Mouse (Mus musculus): ENCODE data around the gene Cep78. TPM values are rescaled to one million over a fixed set of nuclear protein-coding genes. Genes with fewer than 3 reads are reported as not detected.

The Cep78 gene
- polyA plus RNA-seq, 1 experiment from 2014 or later = 49.6 TPM

DNA sequence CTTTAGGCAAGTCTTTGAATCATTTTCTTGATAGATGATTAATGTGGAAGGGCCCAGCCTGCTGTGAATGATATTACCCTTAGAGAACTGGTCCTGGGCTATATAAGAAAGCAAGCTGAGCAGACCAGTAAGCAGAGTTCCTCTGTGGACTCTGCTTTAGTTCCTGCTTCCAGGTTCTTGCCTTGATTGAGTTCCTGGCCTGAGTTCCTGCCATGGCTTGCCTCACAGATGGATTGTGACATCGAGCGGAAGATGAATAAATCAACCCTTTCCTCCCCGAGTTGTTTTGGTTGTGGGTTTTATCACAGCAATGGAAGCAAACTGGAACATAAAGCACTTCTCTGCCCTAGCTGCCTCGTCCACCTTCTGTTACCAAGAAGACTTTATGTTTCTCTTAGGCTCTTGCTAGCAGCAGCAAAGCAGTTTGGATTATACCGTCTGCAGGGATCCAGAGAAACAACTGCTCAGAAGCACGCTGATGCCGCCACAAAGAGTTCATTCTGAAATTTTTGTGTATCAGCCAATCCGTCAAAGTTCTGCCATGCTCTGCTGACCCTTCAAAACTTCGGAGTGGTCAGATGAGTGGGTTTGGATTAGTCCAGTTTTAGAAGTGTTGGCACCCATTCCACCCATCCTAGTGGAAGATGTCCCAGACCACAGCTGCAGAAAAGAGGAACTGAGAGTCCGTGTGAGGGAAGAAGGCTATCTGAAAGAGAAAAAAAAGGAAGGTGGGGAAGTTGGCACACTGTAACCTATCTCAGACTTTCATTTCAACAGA, 30.6 kb upstream of the Cep78 start:
- Histone ChIP-seq H3K27ac (ENCODE audit: low read depth, low read length) (no peak overlapping the region), H3K4me1 (ENCODE audit: control insufficient read depth, insufficient read depth, low read length) (no peaks in the 10 kb centered on the region), H3K9ac (ENCODE audit: low read length) (no peak overlapping the region), H3K36me3 (ENCODE audit: control insufficient read depth, insufficient read depth, low read length) (no peaks in the 10 kb centered on the region), H3K4me2 (no peak overlapping the region), H3K27me3 (ENCODE audit: control insufficient read depth, insufficient read depth, low read length) (no peaks in the 10 kb centered on the region), H3K4me3 (ENCODE audit: low read depth, low read length) (no peak overlapping the region), H3K9me3 (ENCODE audit: control insufficient read depth, low read length) (no peaks in the 10 kb centered on the region)
- DNase-seq (ENCODE audit: low spot score, missing footprints) = peak; percentile 65
- no peak for ATAC-seq (ENCODE audit: low FRiP score)
- whole genome bisulfite sequencing = 84% methylated on average over 10 of the region's 10 CpGs

DNA sequence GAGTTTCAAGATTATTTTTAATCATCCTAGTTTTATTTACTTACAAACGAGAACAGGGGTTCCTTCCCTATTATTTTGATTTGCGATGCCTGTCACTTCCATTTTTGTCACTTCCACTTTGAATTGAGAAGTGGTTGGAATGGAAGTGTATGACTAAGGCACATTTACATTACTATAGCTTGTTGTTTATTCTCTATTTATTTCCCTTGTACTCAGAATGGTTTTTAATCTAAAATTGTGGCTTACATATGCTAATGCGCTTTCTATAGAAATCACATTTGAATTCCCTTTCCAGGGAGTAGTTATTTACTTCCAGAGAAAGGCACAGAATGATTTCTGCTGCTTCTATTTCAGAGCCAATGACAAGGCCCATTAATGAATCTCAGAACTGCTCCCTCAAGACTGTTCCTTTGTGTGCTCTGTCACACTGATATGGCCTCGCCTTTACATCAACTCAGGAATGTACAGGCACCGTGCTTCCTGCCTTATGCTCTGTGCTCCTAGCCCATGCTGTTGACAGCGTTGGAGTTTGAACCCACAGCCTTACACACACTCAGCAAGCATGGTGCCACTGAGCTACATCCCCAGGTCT, 25.1 kb upstream of the Cep78 start:
- Histone ChIP-seq H3K36me3 (ENCODE audit: control insufficient read depth, insufficient read depth, low read length) (no peaks in the 10 kb centered on the region), H3K4me2 (no peak overlapping the region), H3K4me1 (ENCODE audit: control insufficient read depth, insufficient read depth, low read length) (no peaks in the 10 kb centered on the region), H3K27me3 (ENCODE audit: control insufficient read depth, insufficient read depth, low read length) (no peaks in the 10 kb centered on the region), H3K9ac (ENCODE audit: low read length) (no peak overlapping the region), H3K27ac (ENCODE audit: low read depth, low read length) (no peak overlapping the region), H3K9me3 (ENCODE audit: control insufficient read depth, low read length) (no peaks in the 10 kb centered on the region), H3K4me3 (ENCODE audit: low read depth, low read length) (no peak overlapping the region)
- 80% methylated on average over 6 of the region's 6 CpGs for WGBS
- ATAC-seq (ENCODE audit: low FRiP score) = peak; percentile 50; the same call in 1 of the 2 replicates
- DNase-seq (ENCODE audit: low spot score, missing footprints) = no peak

DNA sequence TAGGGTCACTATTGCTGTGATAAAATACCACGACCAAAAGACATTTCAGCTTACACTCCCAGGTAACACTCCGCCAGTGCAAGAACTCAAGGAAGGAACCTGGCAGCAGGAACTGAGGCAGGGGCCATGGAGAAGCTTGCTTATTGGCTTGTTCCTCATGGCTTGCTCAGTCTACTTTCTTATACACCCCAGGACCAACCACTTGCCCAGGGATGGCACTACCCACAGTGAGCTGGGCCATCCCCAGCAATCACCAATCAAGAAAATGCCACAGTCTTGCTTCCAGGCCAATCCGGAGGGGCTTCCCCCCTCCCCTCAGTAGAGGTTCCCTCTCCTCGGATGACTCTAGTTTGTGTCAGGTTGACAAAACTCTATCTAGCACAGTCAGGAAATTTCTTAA, 24.3 kb upstream of the Cep78 start:
- Histone ChIP-seq H3K4me2 (no peak overlapping the region), H3K9me3 (ENCODE audit: control insufficient read depth, low read length) (no peaks in the 10 kb centered on the region), H3K27ac (ENCODE audit: low read depth, low read length) (no peak overlapping the region), H3K9ac (ENCODE audit: low read length) (no peak overlapping the region), H3K4me3 (ENCODE audit: low read depth, low read length) (no peak overlapping the region), H3K36me3 (ENCODE audit: control insufficient read depth, insufficient read depth, low read length) (no peaks in the 10 kb centered on the region), H3K27me3 (ENCODE audit: control insufficient read depth, insufficient read depth, low read length) (no peaks in the 10 kb centered on the region), H3K4me1 (ENCODE audit: control insufficient read depth, insufficient read depth, low read length) (no peaks in the 10 kb centered on the region)
- DNase-seq (ENCODE audit: low spot score, missing footprints) (no peak), ATAC-seq (ENCODE audit: low FRiP score) (no peak)
- WGBS = 91% methylated on average over 4 of the region's 4 CpGs

DNA sequence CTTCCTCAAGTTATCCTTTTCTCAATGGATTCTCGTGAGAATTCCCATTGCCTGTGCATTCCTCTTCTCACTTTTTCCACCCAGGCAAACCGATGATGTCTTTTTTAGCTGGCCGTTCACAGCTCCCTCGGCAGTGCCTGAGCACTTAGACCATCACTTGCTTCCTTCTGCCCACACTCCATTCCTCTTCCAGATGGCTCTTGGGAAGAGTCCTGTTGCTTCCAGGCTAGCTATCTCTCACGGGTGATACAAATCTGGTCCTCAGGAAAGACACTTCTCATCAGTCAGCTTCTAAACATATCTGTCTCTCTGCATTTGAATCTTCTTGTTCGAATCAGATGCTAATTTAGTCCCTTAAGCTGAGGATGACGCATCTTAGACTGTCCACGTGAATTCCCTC, 22.3 kb upstream of the Cep78 start:
- WGBS = 89% methylated on average over 8 of the region's 8 CpGs
- Histone ChIP-seq H3K27ac (ENCODE audit: low read depth, low read length) (no peak overlapping the region), H3K36me3 (ENCODE audit: control insufficient read depth, insufficient read depth, low read length) (no peaks in the 10 kb centered on the region), H3K4me1 (ENCODE audit: control insufficient read depth, insufficient read depth, low read length) (no peaks in the 10 kb centered on the region), H3K4me3 (ENCODE audit: low read depth, low read length) (no peak overlapping the region), H3K4me2 (no peak overlapping the region), H3K9ac (ENCODE audit: low read length) (no peak overlapping the region), H3K9me3 (ENCODE audit: control insufficient read depth, low read length) (no peaks in the 10 kb centered on the region), H3K27me3 (ENCODE audit: control insufficient read depth, insufficient read depth, low read length) (no peaks in the 10 kb centered on the region)
- ATAC-seq (ENCODE audit: low FRiP score) = no peak
- no peak for DNase-seq (ENCODE audit: low spot score, missing footprints)

DNA sequence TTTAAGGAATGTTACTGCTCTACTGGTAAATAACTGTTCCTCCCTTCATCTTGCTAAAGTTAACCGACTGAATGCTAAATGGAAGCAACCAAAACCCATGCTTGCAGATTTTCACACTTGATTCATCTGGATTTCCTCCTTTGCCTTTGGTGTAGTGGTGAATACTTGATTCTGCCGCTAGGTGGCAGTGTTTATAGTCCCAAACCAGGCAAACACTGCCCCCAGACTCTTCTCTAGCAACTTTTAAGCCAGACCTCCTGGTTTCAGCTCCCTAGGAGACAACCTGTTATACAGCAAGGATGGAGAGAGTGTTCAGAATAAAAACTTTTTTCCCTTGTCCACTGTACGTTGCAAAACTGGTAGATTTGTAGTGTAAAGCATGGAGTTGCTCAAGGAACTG, 13.4 kb upstream of the Cep78 start:
- DNase-seq (ENCODE audit: low spot score, missing footprints) = peak; percentile 95
- Histone ChIP-seq H3K27ac (ENCODE audit: low read depth, low read length) (no peak overlapping the region), H3K9me3 (ENCODE audit: control insufficient read depth, low read length) (no peaks in the 10 kb centered on the region), H3K4me2 (no peak overlapping the region), H3K27me3 (ENCODE audit: control insufficient read depth, insufficient read depth, low read length) (no peaks in the 10 kb centered on the region), H3K4me3 (ENCODE audit: low read depth, low read length) (no peak overlapping the region), H3K36me3 (ENCODE audit: control insufficient read depth, insufficient read depth, low read length) (no peaks in the 10 kb centered on the region), H3K4me1 (ENCODE audit: control insufficient read depth, insufficient read depth, low read length) (no peaks in the 10 kb centered on the region), H3K9ac (ENCODE audit: low read length) (no peak overlapping the region)
- WGBS = 5% methylated on average over 3 of the region's 3 CpGs
- ATAC-seq (ENCODE audit: low FRiP score) = peak; percentile 65

DNA sequence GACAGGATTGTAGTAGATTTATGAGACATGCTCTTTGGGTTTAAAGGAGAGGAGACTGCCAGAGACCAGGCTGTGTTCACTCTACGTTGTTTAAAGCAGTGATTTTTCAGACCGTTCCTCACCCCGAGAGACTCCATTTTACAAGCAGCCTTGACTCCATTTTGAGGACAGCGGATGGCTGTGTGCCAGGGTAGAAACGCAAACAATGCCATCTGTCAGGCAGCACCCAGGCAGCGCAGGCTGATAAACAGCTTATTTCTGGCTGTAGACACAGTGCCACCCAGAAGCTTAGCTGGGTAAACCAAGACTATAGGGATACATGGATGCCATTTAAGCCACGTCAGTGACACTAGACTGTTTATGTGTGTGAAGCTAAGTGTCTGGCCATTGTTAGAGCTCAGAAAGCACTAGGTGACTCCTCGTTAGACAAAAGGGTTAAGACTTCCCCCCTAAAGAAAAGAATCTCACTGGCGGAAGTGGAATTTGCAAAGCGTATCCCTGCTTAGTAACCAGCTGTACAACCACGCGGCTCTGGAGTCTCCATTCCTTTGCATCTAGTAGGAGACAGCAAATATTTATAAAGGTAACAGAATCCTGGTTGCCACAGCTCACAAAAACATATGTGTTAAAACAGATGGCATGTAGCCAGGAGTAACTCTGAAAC, 12.2 kb upstream of the Cep78 start:
- Histone ChIP-seq H3K27ac (ENCODE audit: low read depth, low read length) (peak overlapping the region; percentile 8; the same call in 1 of the 2 replicates), H3K36me3 (ENCODE audit: control insufficient read depth, insufficient read depth, low read length) (no peaks in the 10 kb centered on the region), H3K27me3 (ENCODE audit: control insufficient read depth, insufficient read depth, low read length) (no peaks in the 10 kb centered on the region), H3K4me1 (ENCODE audit: control insufficient read depth, insufficient read depth, low read length) (no peaks in the 10 kb centered on the region), H3K4me3 (ENCODE audit: low read depth, low read length) (no peak overlapping the region), H3K9ac (ENCODE audit: low read length) (no peak overlapping the region), H3K4me2 (peak overlapping the region; percentile 4; the same call in 1 of the 2 replicates), H3K9me3 (ENCODE audit: control insufficient read depth, low read length) (no peaks in the 10 kb centered on the region)
- WGBS = 64% methylated on average over 12 of the region's 12 CpGs
- peak; percentile 78 for ATAC-seq (ENCODE audit: low FRiP score)
- DNase-seq (ENCODE audit: low spot score, missing footprints) = no peak

DNA sequence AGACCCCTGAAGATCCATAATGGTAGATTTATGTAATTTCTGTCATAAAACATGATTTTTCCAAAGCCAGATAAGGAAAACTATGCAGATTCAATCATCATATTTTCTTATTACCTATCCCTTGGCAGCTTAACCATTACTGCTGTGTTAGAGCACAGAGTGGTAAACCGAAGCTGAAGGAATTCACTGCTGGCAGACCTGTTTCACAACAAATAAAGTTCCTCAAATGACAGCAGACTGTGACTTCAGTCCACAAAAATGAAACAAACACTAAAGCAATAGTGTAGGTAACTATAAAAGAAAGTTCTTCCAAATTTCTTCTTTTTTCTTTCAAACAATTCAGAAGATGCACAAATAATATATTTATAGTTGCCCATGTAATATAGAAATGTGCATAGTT, 5.3 kb upstream of the Cep78 start:
- H3K4me3 ChIP-seq (ENCODE audit: low read depth, low read length) = no peak overlapping the region
- WGBS = 91% methylated on average over 1 of the region's 1 CpGs
- H3K4me2 ChIP-seq = no peak overlapping the region
- no peak overlapping the region for H3K27ac ChIP-seq (ENCODE audit: low read depth, low read length)
- ATAC-seq (ENCODE audit: low FRiP score) = no peak
- no peak overlapping the region for H3K9ac ChIP-seq (ENCODE audit: low read length)
- H3K27me3 ChIP-seq (ENCODE audit: control insufficient read depth, insufficient read depth, low read length) = no peaks in the 10 kb centered on the region
- H3K9me3 ChIP-seq (ENCODE audit: control insufficient read depth, low read length) = no peaks in the 10 kb centered on the region
- H3K36me3 ChIP-seq (ENCODE audit: control insufficient read depth, insufficient read depth, low read length) = no peaks in the 10 kb centered on the region
- H3K4me1 ChIP-seq (ENCODE audit: control insufficient read depth, insufficient read depth, low read length) = no peaks in the 10 kb centered on the region
- DNase-seq (ENCODE audit: low spot score, missing footprints) = no peak

DNA sequence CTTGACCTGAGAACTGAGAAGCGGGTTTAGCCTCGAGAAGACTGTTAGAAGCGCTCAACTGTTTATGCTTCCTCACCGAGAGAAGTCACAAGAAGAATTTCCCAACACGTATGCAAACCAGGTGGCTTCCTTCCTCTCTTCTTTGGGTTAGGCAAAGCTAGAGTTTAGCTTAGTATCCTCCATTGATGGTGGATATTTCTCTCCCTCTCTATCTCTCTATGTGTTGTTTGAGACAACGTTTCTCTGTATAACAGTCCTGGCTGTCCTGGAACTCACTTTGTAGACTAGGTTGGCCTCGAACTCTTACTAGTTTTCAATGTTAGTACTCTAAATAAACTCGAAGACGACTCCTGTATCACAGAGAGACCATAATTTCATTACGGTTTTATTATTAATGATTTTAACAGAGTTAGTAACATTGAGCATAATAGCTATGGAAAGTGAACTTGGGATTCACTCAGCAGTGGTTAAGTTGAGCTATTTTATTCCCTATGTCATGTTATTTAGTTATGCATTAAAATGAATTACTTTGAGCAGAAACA, 454 bp upstream of the Cep78 start:
- ATAC-seq (ENCODE audit: low FRiP score) (no peak), DNase-seq (ENCODE audit: low spot score, missing footprints) (no peak)
- H3K27me3 ChIP-seq (ENCODE audit: control insufficient read depth, insufficient read depth, low read length) = no peaks in the 10 kb centered on the region
- no peak overlapping the region for H3K27ac ChIP-seq (ENCODE audit: low read depth, low read length)
- no peaks in the 10 kb centered on the region for H3K36me3 ChIP-seq (ENCODE audit: control insufficient read depth, insufficient read depth, low read length)
- peak overlapping the region; percentile 85 for H3K4me3 ChIP-seq (ENCODE audit: low read depth, low read length)
- peak overlapping the region; percentile 95 for H3K9ac ChIP-seq (ENCODE audit: low read length)
- H3K4me2 ChIP-seq = peak overlapping the region; percentile 56
- H3K4me1 ChIP-seq (ENCODE audit: control insufficient read depth, insufficient read depth, low read length) = peaks cover 15% of the 10 kb centered on the region
- H3K9me3 ChIP-seq (ENCODE audit: control insufficient read depth, low read length) = no peaks in the 10 kb centered on the region
- WGBS = 28% methylated on average over 10 of the region's 10 CpGs

All from midbrain, embryonic 11.5 days (tissue).